Mouse (Mus musculus): ENCODE measurements around the gene Lnx1.

Gene Lnx1

GRCm38 (mm10) chr5:74606213-74606612 is 96.5 kb downstream of the Lnx1 start:
- no peak for DNase-seq (ENCODE audit: low read depth, low spot score)

DNA sequence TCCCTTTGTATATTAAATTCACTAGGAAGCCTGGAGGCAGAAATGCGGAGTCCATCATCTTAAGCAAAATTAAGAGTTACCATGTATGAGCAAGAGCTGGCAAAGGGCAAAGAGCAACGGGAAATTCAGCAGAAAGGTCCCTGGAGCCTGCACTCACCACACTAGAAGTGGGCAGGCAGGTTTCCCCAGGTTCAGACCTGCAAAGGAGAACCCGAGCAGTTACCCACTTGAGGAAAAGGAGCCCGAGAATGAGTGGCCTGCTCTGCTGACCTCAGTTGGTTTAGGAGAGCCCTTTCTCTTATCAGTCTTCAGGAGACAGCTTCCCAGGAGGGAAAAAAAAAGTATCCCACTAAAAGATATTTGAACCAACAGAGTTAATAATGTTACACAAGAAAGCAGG is 99.4 kb downstream of the Lnx1 start:
- no peak for DNase-seq (ENCODE audit: low read depth, low spot score)

DNA sequence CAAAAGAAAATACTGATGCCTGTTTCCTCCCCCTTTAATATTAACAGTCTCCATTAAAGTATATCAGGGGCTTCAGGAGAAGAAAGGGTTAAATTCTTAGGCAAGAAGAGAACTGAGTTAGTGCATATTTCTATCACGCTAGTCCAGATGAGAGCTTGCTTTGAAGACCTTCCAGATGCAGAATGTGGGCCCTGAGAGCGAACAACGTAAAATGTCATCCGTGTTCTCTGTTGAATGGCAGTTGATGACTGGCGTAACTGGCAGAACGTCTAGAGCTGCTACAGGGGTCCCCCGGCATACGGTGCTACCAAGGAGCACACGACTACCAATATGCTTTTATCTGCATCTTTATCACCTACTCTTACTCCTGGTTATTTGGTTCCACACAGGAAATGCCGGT is 100.3 kb downstream of the Lnx1 start:
- no peak for DNase-seq (ENCODE audit: low read depth, low spot score)

GRCm38 (mm10) chr5:74601965-74602364 is 100.7 kb downstream of the Lnx1 start:
- no peak for DNase-seq (ENCODE audit: low read depth, low spot score)

DNA sequence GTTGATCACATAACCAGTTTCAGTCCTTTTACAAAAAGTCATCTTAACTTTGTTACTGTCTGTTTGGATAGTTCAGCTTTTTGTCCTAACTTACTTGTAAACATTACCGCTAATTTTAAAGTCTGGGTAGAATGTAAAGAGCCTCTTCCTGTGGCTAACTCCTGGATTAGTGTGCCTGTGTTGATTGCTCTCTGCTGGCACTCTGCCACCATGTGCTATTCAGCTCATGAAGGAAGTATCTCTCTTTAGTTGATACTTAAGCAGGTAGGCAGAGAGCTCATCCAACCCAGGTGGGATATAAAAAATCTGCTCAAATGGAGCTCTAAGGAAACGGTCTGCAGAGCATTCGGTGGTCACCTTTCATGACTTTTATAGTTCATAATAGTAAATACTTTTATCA is 101.5 kb downstream of the Lnx1 start:
- DNase-seq (ENCODE audit: low read depth, low spot score): no peak

GRCm38 (mm10) chr5:74600010-74600409 is 102.7 kb downstream of the Lnx1 start:
- DNase-seq (ENCODE audit: low read depth, low spot score): no peak

- peak; percentile 75 for DNase-seq (ENCODE audit: low read depth, low spot score)
These were observed 109.6 kb downstream of the Lnx1 start for GRCm38 (mm10) chr5:74593147-74593546.

DNA sequence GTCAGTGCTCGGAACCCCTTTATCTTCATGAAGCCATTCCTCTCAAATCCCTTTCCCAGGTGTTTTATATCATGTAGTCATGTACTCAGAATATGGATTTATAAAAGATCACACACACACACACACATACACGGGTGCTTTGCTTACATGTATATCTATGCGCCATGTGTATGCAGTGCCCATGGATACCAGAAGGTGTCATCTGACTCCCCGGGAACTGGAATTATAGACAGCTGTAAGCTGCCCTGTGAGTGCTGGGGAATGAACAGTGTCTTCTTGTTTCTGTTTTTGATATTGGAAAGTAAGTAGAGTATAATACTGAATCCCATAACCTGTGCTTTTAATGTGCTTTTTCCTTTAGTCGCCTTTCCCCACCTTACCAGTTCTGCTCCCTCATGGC is 111.3 kb downstream of the Lnx1 start:
- DNase-seq (ENCODE audit: low read depth, low spot score): no peak

DNA sequence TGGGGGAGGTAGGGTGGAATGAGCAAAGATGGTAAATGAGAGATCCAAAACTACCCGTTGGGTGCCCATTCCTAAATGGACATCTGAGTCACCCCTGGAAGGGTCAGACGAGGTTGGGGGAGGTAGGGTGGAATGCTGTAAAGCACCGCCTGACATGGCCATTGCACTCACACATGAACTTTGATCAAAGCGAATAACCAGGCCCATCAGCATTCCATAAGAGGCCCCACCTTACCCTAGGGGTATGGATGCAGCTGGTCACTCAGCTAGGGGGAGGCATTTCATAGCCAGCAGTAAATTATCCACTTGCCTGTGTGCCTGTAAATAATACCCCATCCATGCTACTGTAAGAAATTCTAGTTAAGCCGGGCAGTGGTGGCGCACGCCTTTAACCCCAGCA is 113.6 kb downstream of the Lnx1 start:
- DNase-seq (ENCODE audit: low read depth, low spot score): no peak

DNA sequence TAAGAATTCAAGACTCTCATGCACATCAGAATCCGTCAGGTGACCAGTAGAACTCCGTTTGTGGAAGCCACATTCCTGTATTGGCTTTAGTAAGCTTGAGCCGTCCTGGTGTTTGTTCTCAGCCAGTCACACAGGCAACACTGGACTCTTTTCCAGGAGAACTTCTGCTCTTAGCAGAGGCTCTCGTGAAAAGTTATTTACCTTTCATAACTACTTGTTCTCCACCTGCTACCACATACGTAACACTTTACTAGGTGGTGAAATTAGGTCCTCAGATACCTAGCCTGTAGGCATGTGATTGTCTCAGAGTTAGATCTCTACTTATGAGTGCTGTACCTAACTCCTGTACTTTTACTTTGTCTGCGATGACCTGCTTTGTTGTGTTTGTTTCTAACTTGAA is 130.9 kb downstream of the Lnx1 start:
- no peak for DNase-seq (ENCODE audit: low read depth, low spot score)

- no peak for DNase-seq (ENCODE audit: low read depth, low spot score)
These were observed 141.6 kb downstream of the Lnx1 start for GRCm38 (mm10) chr5:74561151-74561550.

- DNase-seq (ENCODE audit: low read depth, low spot score): no peak
These were observed 153.1 kb downstream of the Lnx1 start for GRCm38 (mm10) chr5:74549566-74549965.

DNA sequence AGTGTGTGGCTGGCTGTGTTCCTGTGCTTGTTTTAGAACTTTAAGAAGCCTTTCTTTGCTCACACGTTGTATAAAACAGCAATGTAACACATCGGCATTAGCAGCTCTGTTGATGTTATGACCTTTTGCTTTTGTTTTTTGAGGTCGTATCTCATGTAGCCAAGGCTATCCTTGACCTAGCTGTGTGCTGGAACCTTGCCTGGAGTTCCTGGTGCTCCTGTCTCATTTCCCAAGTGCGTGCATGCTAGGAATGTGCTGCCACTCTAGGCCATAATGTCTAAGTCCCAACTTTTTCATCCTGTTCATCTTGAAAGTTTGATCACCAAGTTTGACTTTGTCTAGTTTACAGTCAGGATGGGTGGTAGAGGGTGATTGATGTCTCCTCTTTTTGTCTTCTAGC is 157.1 kb downstream of the Lnx1 start:
- no peak for DNase-seq (ENCODE audit: low read depth, low spot score)
